Mouse (Mus musculus): Measurements from ENCODE around the gene Tuft1. TPM values are rescaled to one million over a fixed set of nuclear protein-coding genes. Genes with fewer than 3 reads are reported as not detected.

Tuft1 gene
- total RNA-seq, 2 experiments from 2014 or later = 6.6 to 7.4 TPM

Other genes starting within 250 kb of the Tuft1 start
- 2.3 and 12.0 TPM in 2 replicates for gene Tdrkh, start 245.6 kb downstream of the Tuft1 start, total RNA-seq (2014; fragmentation: Nextera tagmentation)
- gene Tdrkh, start 245.6 kb downstream of the Tuft1 start, total RNA-seq (2017) = 4.7 and 6.8 TPM in 2 replicates
- gene Mrpl9, start 215.6 kb downstream of the Tuft1 start, total RNA-seq (2014; fragmentation: Nextera tagmentation) = 47.9 and 62.5 TPM in 2 replicates
- gene Mrpl9, start 215.6 kb downstream of the Tuft1 start, total RNA-seq (2017) = 92.4 and 99.0 TPM in 2 replicates
- gene Oaz3, start 215.0 kb downstream of the Tuft1 start, total RNA-seq (2014; fragmentation: Nextera tagmentation) = not detected in 2 replicates
- not detected in 2 replicates for gene Oaz3, start 215.0 kb downstream of the Tuft1 start, total RNA-seq (2017)
- not detected in 2 replicates for gene Celf3, start 180.6 kb downstream of the Tuft1 start, total RNA-seq (2014; fragmentation: Nextera tagmentation)
- gene Celf3, start 180.6 kb downstream of the Tuft1 start, total RNA-seq (2017) = not detected in 2 replicates
- 3.9 TPM in 1 of 2 replicates, not detected in the other for gene Riiad1, start 178.5 kb downstream of the Tuft1 start, total RNA-seq (2014; fragmentation: Nextera tagmentation)
- gene Riiad1, start 178.5 kb downstream of the Tuft1 start, total RNA-seq (2017) = not detected in 2 replicates
- gene Snx27, start 76.2 kb downstream of the Tuft1 start, total RNA-seq (2014; fragmentation: Nextera tagmentation) = 24.2 and 45.2 TPM in 2 replicates
- 30.2 and 30.5 TPM in 2 replicates for gene Snx27, start 76.2 kb downstream of the Tuft1 start, total RNA-seq (2017)
- gene Gm10972, start 15.8 kb downstream of the Tuft1 start, total RNA-seq (2014; fragmentation: Nextera tagmentation) = not detected in 2 replicates
- gene Gm10972, start 15.8 kb downstream of the Tuft1 start, total RNA-seq (2017) = not detected in 2 replicates
- gene Selenbp2, start 34.7 kb upstream of the Tuft1 start, total RNA-seq (2014; fragmentation: Nextera tagmentation) = 0.74 and 7.0 TPM in 2 replicates
- 1.1 TPM in 1 of 2 replicates, not detected in the other for gene Selenbp2, start 34.7 kb upstream of the Tuft1 start, total RNA-seq (2017)
- gene Cgn, start 127.6 kb upstream of the Tuft1 start, total RNA-seq (2014; fragmentation: Nextera tagmentation) = 0.30 and 0.42 TPM in 2 replicates
- gene Cgn, start 127.6 kb upstream of the Tuft1 start, total RNA-seq (2017) = not detected in 2 replicates
- 49.6 and 59.1 TPM in 2 replicates for gene Pogz, start 178.7 kb upstream of the Tuft1 start, total RNA-seq (2014; fragmentation: Nextera tagmentation)
- gene Pogz, start 178.7 kb upstream of the Tuft1 start, total RNA-seq (2017) = 12.5 and 18.7 TPM in 2 replicates
- gene Psmb4, start 228.1 kb upstream of the Tuft1 start, total RNA-seq (2014; fragmentation: Nextera tagmentation) = 427 and 467 TPM in 2 replicates
- 212 and 218 TPM in 2 replicates for gene Psmb4, start 228.1 kb upstream of the Tuft1 start, total RNA-seq (2017)

Data from megakaryocyte-erythroid progenitor cell, adult 5-6 weeks (primary cell).